Mouse (Mus musculus) liver, postnatal 0 days (tissue): Measurements from ENCODE around the gene St3gal5.

ENCODE experiments used
- CTCF ChIP-seq: sonication (generic); IDR thresholded peaks from 2 replicates; pipeline ENCODE4 v1.5.1; 2016; ENCODE audit warnings: antibody characterized with exemption, low read depth
- EP300 ChIP-seq: IDR thresholded peaks from 2 replicates; pipeline ENCODE4 v1.6.1; 2016; ENCODE audit warnings: antibody characterized with exemption, low read depth, mild to moderate bottlenecking

GRCm38 (mm10) chr6:72200595-72201256 is 103.3 kb downstream of the St3gal5 start:
- TF ChIP-seq EP300 (no peak), CTCF (no peak)
